Mouse (Mus musculus) embryonic facial prominence, embryonic 11.5 days (tissue): ENCODE results near the gene Tusc2. TPM values are rescaled to one million over a fixed set of nuclear protein-coding genes. Genes with fewer than 3 reads are reported as not detected.

Experiments used
- ATAC-seq: fragments of 200-750 bp; cut with Nextera tagmentation; replicated peaks from 2 replicates; pipeline ENCODE4 v1.8.0; 2017; ENCODE audit warnings: low read depth; ENCODE audit not compliant: insufficient number of reproducible peaks, low FRiP score, low TSS enrichment
- DNase-seq: peaks from one replicate; pipeline ENCODE4 v3.0.0-alpha.2; 2015; ENCODE audit warnings: low spot score
- H3K27ac ChIP-seq: fragments of 300-500 bp; sonication (generic); replicated peaks from 2 replicates; pipeline ENCODE4 v1.5.1; 2014; ENCODE audit warnings: mild to moderate bottlenecking, low read depth, low read length, control low read depth
- H3K27me3 ChIP-seq: fragments of 300-500 bp; sonication (generic); 2 replicates; pipeline ENCODE4 v1.6.1; 2014; ENCODE audit warnings: mild to moderate bottlenecking, low read length, moderate library complexity, mixed read lengths; ENCODE audit not compliant: control insufficient read depth, insufficient read depth
- H3K36me3 ChIP-seq: fragments of 300-500 bp; sonication (generic); replicated peaks from 2 replicates; pipeline ENCODE4 v1.6.1; 2014; ENCODE audit warnings: low read depth, mild to moderate bottlenecking, low read length, moderate library complexity, mixed read lengths; ENCODE audit not compliant: control insufficient read depth, insufficient read depth
- H3K4me1 ChIP-seq: fragments of 300-500 bp; sonication (generic); 2 replicates; pipeline ENCODE4 v1.6.1; 2014; ENCODE audit warnings: low read length, mixed read lengths; ENCODE audit not compliant: control insufficient read depth, insufficient read depth
- H3K4me2 ChIP-seq: fragments of 300-500 bp; sonication (generic); 2 replicates; pipeline ENCODE4 v1.6.1; 2014; ENCODE audit warnings: low read depth, mild to moderate bottlenecking, control low read depth, low read length, moderate library complexity
- H3K4me3 ChIP-seq: fragments of 300-500 bp; sonication (generic); 2 replicates; pipeline ENCODE4 v1.5.1; 2014; ENCODE audit warnings: low read depth, low read length, control low read depth
- H3K9ac ChIP-seq: fragments of 300-500 bp; sonication (generic); replicated peaks from 2 replicates; pipeline ENCODE4 v1.6.1; 2014; ENCODE audit warnings: mild to moderate bottlenecking, control low read depth, low read length
- H3K9me3 ChIP-seq: fragments of 300-500 bp; sonication (generic); replicated peaks from 2 replicates; pipeline ENCODE4 v1.6.1; 2016; ENCODE audit warnings: mild to moderate bottlenecking, low read length, inconsistent platforms, mixed read lengths; ENCODE audit not compliant: control insufficient read depth
- WGBS: fragments of 180-500 bp; shearing (Covaris S2); extraction: QIAGEN DNeasy Blood & Tissue Kit; methylation state at CpG from one replicate; pipeline ENCODE4 v1.1.7; 2014; 5-methylcytosine and 5-hydroxymethylcytosine counted together
- polyA plus RNA-seq: library from polyadenylated mRNA; unstranded; fragments of >200 nt; fragmentation: Nextera tagmentation; extraction: Ambion mirVana; gene quantifications from 2 replicates; pipeline ENCODE4 v1.2.1, GENCODE M21; 2014

The Tusc2 gene
- polyA plus RNA-seq, 1 experiment from 2014 or later = 68.5 TPM

DNA sequence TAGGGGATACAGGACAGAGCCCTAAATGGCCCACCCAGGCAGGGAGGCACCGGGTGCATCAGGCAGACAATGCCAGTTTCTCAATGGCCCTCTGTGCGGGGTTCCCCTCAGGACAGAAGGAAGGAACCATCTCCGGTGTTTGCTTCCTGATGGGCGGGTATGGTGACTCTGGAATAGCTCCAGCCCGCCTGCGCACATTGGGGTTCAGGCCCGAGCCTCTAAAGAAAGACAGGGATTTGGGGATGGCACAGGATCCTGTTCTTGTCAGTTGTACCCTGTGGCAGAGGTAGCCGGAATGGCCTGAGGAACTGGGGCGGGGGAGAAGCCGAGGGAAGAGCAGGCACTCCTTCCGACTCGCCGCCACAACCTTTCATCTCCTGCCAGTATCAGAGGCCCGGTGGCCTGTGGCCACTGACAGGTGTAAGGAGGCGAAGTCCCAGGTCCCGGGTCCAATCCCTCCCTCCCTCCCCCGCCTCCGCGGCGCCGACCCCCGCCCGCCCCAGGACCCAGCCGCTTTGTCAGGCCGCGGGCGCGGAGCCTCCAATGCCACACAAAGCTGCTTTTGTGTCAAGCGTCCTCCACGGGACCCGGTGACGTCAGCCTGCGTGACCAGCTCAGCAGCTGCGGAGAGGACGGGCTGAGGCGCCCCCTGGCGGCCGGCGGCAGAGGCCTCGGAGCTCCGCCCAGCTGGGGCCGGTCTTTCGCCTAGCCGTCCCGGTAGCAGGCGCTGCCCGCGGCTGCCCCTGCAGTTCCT, 49.3 kb downstream of the Tusc2 start:
- DNase-seq (peak; percentile 98), ATAC-seq (peak; percentile 90)
- Histone ChIP-seq H3K4me3 (peak overlapping the region; percentile 30), H3K4me2 (peak overlapping the region; percentile 75), H3K4me1 (peaks cover 9% of the 10 kb centered on the region; the same call in 1 of the 2 replicates), H3K9me3 (no peaks in the 10 kb centered on the region), H3K9ac (peak overlapping the region; percentile 68), H3K27ac (peak overlapping the region; percentile 81), H3K27me3 (no peaks in the 10 kb centered on the region), H3K36me3 (no peaks in the 10 kb centered on the region; the same call in 1 of the 2 replicates)
- WGBS = 4% methylated on average over 47 of the region's 48 CpGs

DNA sequence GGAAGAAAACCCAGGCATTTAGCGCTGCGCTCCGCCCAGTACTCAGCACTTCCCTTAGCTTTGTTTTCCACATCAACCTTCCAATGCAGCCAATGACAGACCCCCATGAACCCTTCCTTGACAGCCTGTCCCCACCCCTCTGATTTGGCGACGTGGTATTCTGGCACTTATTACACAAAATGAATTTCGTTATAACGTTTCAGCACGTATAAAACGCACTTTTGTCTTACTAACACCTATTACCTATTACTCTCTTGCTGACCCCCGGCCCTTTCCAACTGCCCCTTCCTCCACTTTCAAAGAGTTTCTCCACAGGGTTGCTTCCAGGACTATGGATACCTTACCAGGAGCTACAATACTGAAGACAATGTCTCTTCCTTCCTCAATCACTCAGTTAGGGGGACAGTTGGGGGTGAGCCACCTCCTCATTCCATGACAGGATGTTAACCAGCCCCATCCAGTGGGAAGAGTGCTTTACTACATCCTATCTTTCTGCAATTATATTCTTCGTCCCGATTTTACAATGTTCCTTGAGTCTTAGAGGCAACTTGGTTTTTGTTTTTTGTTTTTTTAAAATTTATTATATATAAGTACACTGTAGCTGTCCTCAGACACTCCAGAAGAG, 50.0 kb downstream of the Tusc2 start:
- Histone ChIP-seq H3K4me3 (peak overlapping the region; percentile 30; the same call in 1 of the 2 replicates), H3K36me3 (no peaks in the 10 kb centered on the region; the same call in 1 of the 2 replicates), H3K27ac (peak overlapping the region; percentile 81), H3K9ac (peak overlapping the region; percentile 2; the same call in 1 of the 2 replicates), H3K4me2 (peak overlapping the region; percentile 75), H3K9me3 (no peaks in the 10 kb centered on the region), H3K27me3 (no peaks in the 10 kb centered on the region), H3K4me1 (peaks cover 4% of the 10 kb centered on the region; the same call in 1 of the 2 replicates)
- ATAC-seq (no peak; the same call in 1 of the 2 replicates), DNase-seq (no peak)
- 12% methylated on average over 12 of the region's 12 CpGs for WGBS

DNA sequence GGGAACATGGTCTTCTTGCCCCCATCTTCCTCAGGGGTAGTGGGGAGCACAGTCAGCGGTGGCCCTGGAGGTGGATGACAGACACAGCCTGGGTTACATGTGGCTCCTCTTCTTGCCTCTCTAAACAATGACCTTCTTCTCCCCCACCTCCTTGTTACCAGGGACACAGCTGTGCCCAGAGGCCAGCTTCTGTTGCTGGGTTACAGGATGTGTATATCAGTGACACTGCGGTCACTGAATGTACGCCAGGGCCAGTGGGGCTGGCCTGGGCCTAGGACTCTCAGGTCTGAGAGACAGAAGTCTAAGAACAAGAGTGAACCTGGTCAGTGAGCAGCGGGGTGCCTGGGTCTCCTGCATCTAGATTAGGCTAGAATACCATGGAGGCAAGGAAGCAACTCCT, 52.0 kb downstream of the Tusc2 start:
- no peak overlapping the region for H3K27ac ChIP-seq
- peaks cover 3% of the 10 kb centered on the region; the same call in 1 of the 2 replicates for H3K4me1 ChIP-seq
- no peaks in the 10 kb centered on the region for H3K9me3 ChIP-seq
- DNase-seq (no peak), ATAC-seq (no peak)
- H3K4me2 ChIP-seq = no peak overlapping the region
- no peaks in the 10 kb centered on the region for H3K27me3 ChIP-seq
- H3K9ac ChIP-seq = no peak overlapping the region; the same call in 1 of the 2 replicates
- no peak overlapping the region for H3K4me3 ChIP-seq
- WGBS = 48% methylated on average over 4 of the region's 4 CpGs
- peaks cover 3% of the 10 kb centered on the region; the same call in 1 of the 2 replicates for H3K36me3 ChIP-seq

Other genes starting within 250 kb of the Tusc2 start
- gene Hemk1, start 224.9 kb upstream of the Tusc2 start, polyA plus RNA-seq = 8.2 and 11.0 TPM in 2 replicates
- gene 6430571L13Rik, start 222.7 kb upstream of the Tusc2 start, polyA plus RNA-seq = 0.70 and 0.72 TPM in 2 replicates
- 0.59 and 0.63 TPM in 2 replicates for gene Cacna2d2, start 163.6 kb upstream of the Tusc2 start, polyA plus RNA-seq
- 43.3 and 49.7 TPM in 2 replicates for gene Tmem115, start 29.3 kb upstream of the Tusc2 start, polyA plus RNA-seq
- gene Cyb561d2, start 21.1 kb upstream of the Tusc2 start, polyA plus RNA-seq = 14.3 and 18.9 TPM in 2 replicates
- gene Nprl2, start 21.0 kb upstream of the Tusc2 start, polyA plus RNA-seq = 39.2 and 41.9 TPM in 2 replicates
- 0.93 and 1.1 TPM in 2 replicates for gene Zmynd10, start 16.0 kb upstream of the Tusc2 start, polyA plus RNA-seq
- 42.4 and 43.3 TPM in 2 replicates for gene Rassf1, start 11.7 kb upstream of the Tusc2 start, polyA plus RNA-seq
- gene Hyal2, start 4.7 kb downstream of the Tusc2 start, polyA plus RNA-seq = 138 and 150 TPM in 2 replicates
- 5.3 and 7.3 TPM in 2 replicates for gene Hyal1, start 13.7 kb downstream of the Tusc2 start, polyA plus RNA-seq
- 11.8 and 14.2 TPM in 2 replicates for gene Naa80, start 15.6 kb downstream of the Tusc2 start, polyA plus RNA-seq
- 0.66 TPM in 2 replicates for gene Hyal3, start 17.6 kb downstream of the Tusc2 start, polyA plus RNA-seq
- gene Ifrd2, start 24.4 kb downstream of the Tusc2 start, polyA plus RNA-seq = 42.3 and 42.9 TPM in 2 replicates
- gene Sema3b, start 46.0 kb downstream of the Tusc2 start, polyA plus RNA-seq = 1.1 and 1.3 TPM in 2 replicates
- gene Gnai2, start 72.1 kb downstream of the Tusc2 start, polyA plus RNA-seq = 369 and 379 TPM in 2 replicates
- 7.0 and 7.6 TPM in 2 replicates for gene Slc38a3, start 106.3 kb downstream of the Tusc2 start, polyA plus RNA-seq
- gene Gnat1, start 116.5 kb downstream of the Tusc2 start, polyA plus RNA-seq = 1.4 TPM in 1 of 2 replicates, not detected in the other
- 17.6 and 17.7 TPM in 2 replicates for gene Sema3f, start 147.2 kb downstream of the Tusc2 start, polyA plus RNA-seq
- gene Rbm5, start 207.7 kb downstream of the Tusc2 start, polyA plus RNA-seq = 184 and 198 TPM in 2 replicates